Comparison of ENCODE assay signal across 8 mouse cellular contexts in genomic region chr5:110136087-110136464, GRCm38 (mm10). TPM values are rescaled to one million over a fixed set of nuclear protein-coding genes. Genes with fewer than 3 reads are reported as not detected.
DNase-seq lines count a peak whose midpoint lies in the region; ATAC-seq and TF ChIP-seq lines count a peak whose summit lies in the region.

No protein-coding gene starts in this region.

- H3K9ac ChIP-seq in heart, embryonic 12.5 days: peak overlapping the region; percentile 84
- peak overlapping the region; percentile 88 for H3K9ac ChIP-seq in forebrain, embryonic 14.5 days (ENCODE audit: low read length)
- H3K9ac ChIP-seq in liver, embryonic 16.5 days (ENCODE audit: low read depth, low read length): peak overlapping the region; percentile 90

- peak overlapping the region; percentile 64 for H3K4me3 ChIP-seq in heart, embryonic 12.5 days
- H3K4me3 ChIP-seq in E14TG2a.4 (replicated peaks; ENCODE audit: low read length): peak overlapping the region; percentile 87
- H3K4me3 ChIP-seq in forebrain, embryonic 14.5 days (ENCODE audit: low read depth, low read length): peak overlapping the region; percentile 78
- peak overlapping the region; percentile 94 for H3K4me3 ChIP-seq in liver, embryonic 16.5 days (ENCODE audit: low read depth, low read length)

- H3K4me2 ChIP-seq in heart, embryonic 12.5 days: peak overlapping the region; percentile 78
- H3K4me2 ChIP-seq in forebrain, embryonic 14.5 days (ENCODE audit: low read length): peak overlapping the region; percentile 73
- H3K4me2 ChIP-seq in liver, embryonic 16.5 days (ENCODE audit: low read depth, low read length): peak overlapping the region; percentile 81

- peaks cover 5% of the 10 kb centered on the region; the same call in 1 of the 2 replicates for H3K9me3 ChIP-seq in heart, embryonic 12.5 days (replicated peaks)
- H3K9me3 ChIP-seq in E14TG2a.4 (ENCODE audit: low read length): peaks cover 59% of the 10 kb centered on the region
- H3K9me3 ChIP-seq in forebrain, embryonic 14.5 days (replicated peaks; ENCODE audit: control insufficient read depth, low read length): 0 out of 2 replicates have a peak, but pooled peaks cover 5% of the 10 kb centered on the region
- H3K9me3 ChIP-seq in liver, embryonic 16.5 days (replicated peaks; ENCODE audit: control insufficient read depth, low read length): 0 out of 2 replicates have a peak, but pooled peaks cover 2% of the 10 kb centered on the region

- H3K27me3 ChIP-seq in heart, embryonic 12.5 days (replicated peaks): no peaks in the 10 kb centered on the region
- no peaks in the 10 kb centered on the region for H3K27me3 ChIP-seq in E14TG2a.4 (ENCODE audit: insufficient read depth, low read length)
- no peaks in the 10 kb centered on the region for H3K27me3 ChIP-seq in forebrain, embryonic 14.5 days (replicated peaks; ENCODE audit: control insufficient read depth, insufficient read depth, low read length)
- H3K27me3 ChIP-seq in liver, embryonic 16.5 days (ENCODE audit: control insufficient read depth, insufficient read depth, low read depth, low read length): no peaks in the 10 kb centered on the region

- no peak; the same call in 1 of the 2 replicates for ATAC-seq in heart, embryonic 12.5 days (ENCODE audit: insufficient number of reproducible peaks, low FRiP score)
- peak; percentile 42 for ATAC-seq in forebrain, embryonic 14.5 days
- ATAC-seq in liver, embryonic 16.5 days (ENCODE audit: low read depth): peak; percentile 3

- H3K4me1 ChIP-seq in heart, embryonic 12.5 days (replicated peaks): peaks cover 6% of the 10 kb centered on the region; the same call in 1 of the 2 replicates
- no peaks in the 10 kb centered on the region for H3K4me1 ChIP-seq in E14TG2a.4 (replicated peaks; ENCODE audit: low read depth, low read length)
- no peaks in the 10 kb centered on the region for H3K4me1 ChIP-seq in forebrain, embryonic 14.5 days (ENCODE audit: control insufficient read depth, insufficient read depth, low read length)
- peaks cover 5% of the 10 kb centered on the region for H3K4me1 ChIP-seq in liver, embryonic 16.5 days (ENCODE audit: control insufficient read depth, low read depth, low read length)

- H3K27ac ChIP-seq in heart, embryonic 12.5 days (ENCODE audit: poor library complexity, severe bottlenecking): peak overlapping the region; percentile 23; the same call in 1 of the 2 replicates
- H3K27ac ChIP-seq in forebrain, embryonic 14.5 days (ENCODE audit: low read depth, low read length): peak overlapping the region; percentile 60
- H3K27ac ChIP-seq in liver, embryonic 16.5 days (ENCODE audit: low read length): peak overlapping the region; percentile 92

- WGBS in heart, embryonic 12.5 days: 5% methylated on average over 18 of the region's 18 CpGs
- WGBS in forebrain, embryonic 14.5 days: 6% methylated on average over 18 of the region's 18 CpGs
- WGBS in liver, embryonic 16.5 days (ENCODE audit: insufficient replicate concordance): 3% methylated on average over 18 of the region's 18 CpGs

- TF ChIP-seq CTCF in E14TG2a.4 (conservative IDR thresholded peaks at IDR 0.05; ENCODE audit: low read length): no peak

- no peak for DNase-seq in heart, adult 11 months
- DNase-seq in forebrain, embryonic 14.5 days (ENCODE audit: low spot score): no peak
- no peak for DNase-seq in frontal cortex, postnatal 10 days (ENCODE audit: low spot score in 2 of 2)
- no peak for DNase-seq in adrenal gland, adult 8-10 months
- no peak for DNase-seq in cerebellum, adult 11 months

- H3K36me3 ChIP-seq in heart, embryonic 12.5 days: peaks cover 26% of the 10 kb centered on the region
- H3K36me3 ChIP-seq in E14TG2a.4 (ENCODE audit: insufficient read depth, low read length): peaks cover 5% of the 10 kb centered on the region; the same call in 1 of the 2 replicates
- peaks cover 9% of the 10 kb centered on the region for H3K36me3 ChIP-seq in forebrain, embryonic 14.5 days (ENCODE audit: control insufficient read depth, insufficient read depth, low read length)
- peaks cover 5% of the 10 kb centered on the region; the same call in 1 of the 2 replicates for H3K36me3 ChIP-seq in liver, embryonic 16.5 days (ENCODE audit: control insufficient read depth, insufficient read depth)

RNA-seq across cellular contexts. Expression of gene Chfr, which starts 0.4 kb away (rescaled TPM):
- 33.0 and 34.9 TPM in 2 replicates for polyA plus RNA-seq in heart, embryonic 12.5 days (2016; fragmentation: Nextera tagmentation; extraction: Ambion mirVana)
- 82.1 and 82.9 TPM in 2 replicates for polyA plus RNA-seq in forebrain, embryonic 14.5 days (2014; fragmentation: Nextera tagmentation; extraction: Ambion mirVana)
- polyA plus RNA-seq in liver, embryonic 16.5 days (2015; fragmentation: Nextera tagmentation; extraction: Ambion mirVana): 18.0 and 19.0 TPM in 2 replicates
- 10 to 100 TPM; 25.6 to 46.9 (median 37.0) TPM for total RNA-seq in adrenal gland, adult 8-10 months (2022)

RNA-seq across cellular contexts. Expression of gene Zfp605, which starts 26.2 kb away (rescaled TPM):
- polyA plus RNA-seq in heart, embryonic 12.5 days (2016; fragmentation: Nextera tagmentation; extraction: Ambion mirVana): 2.3 and 2.6 TPM in 2 replicates
- 15.1 and 16.9 TPM in 2 replicates for polyA plus RNA-seq in forebrain, embryonic 14.5 days (2014; fragmentation: Nextera tagmentation; extraction: Ambion mirVana)
- 0.92 and 0.99 TPM in 2 replicates for polyA plus RNA-seq in liver, embryonic 16.5 days (2015; fragmentation: Nextera tagmentation; extraction: Ambion mirVana)
- 1 to 10 TPM; 5.7 to 9.0 (median 7.7) TPM for total RNA-seq in adrenal gland, adult 8-10 months (2022)

RNA-seq across cellular contexts. Expression of gene Gtpbp6, which starts 28.1 kb away (rescaled TPM):
- polyA plus RNA-seq in heart, embryonic 12.5 days (2016; fragmentation: Nextera tagmentation; extraction: Ambion mirVana): 25.1 and 25.4 TPM in 2 replicates
- polyA plus RNA-seq in forebrain, embryonic 14.5 days (2014; fragmentation: Nextera tagmentation; extraction: Ambion mirVana): 46.5 TPM in 2 replicates
- 6.7 and 6.9 TPM in 2 replicates for polyA plus RNA-seq in liver, embryonic 16.5 days (2015; fragmentation: Nextera tagmentation; extraction: Ambion mirVana)
- 10 to 100 TPM; 58.4 to 73.9 (median 65.9) TPM for total RNA-seq in adrenal gland, adult 8-10 months (2022)

RNA-seq across cellular contexts. Expression of gene Plcxd1, which starts 36.3 kb away (rescaled TPM):
- polyA plus RNA-seq in heart, embryonic 12.5 days (2016; fragmentation: Nextera tagmentation; extraction: Ambion mirVana): 0.63 and 0.73 TPM in 2 replicates
- 0.69 and 1.1 TPM in 2 replicates for polyA plus RNA-seq in forebrain, embryonic 14.5 days (2014; fragmentation: Nextera tagmentation; extraction: Ambion mirVana)
- 0.53 and 0.64 TPM in 2 replicates for polyA plus RNA-seq in liver, embryonic 16.5 days (2015; fragmentation: Nextera tagmentation; extraction: Ambion mirVana)
- under 1 TPM in 3 of 4 experiments, not detected in 1; 0.10 to 0.83 (median 0.22) TPM for total RNA-seq in adrenal gland, adult 8-10 months (2022)

RNA-seq across cellular contexts. Expression of gene Golga3, which starts 40.4 kb away (rescaled TPM):
- polyA plus RNA-seq in heart, embryonic 12.5 days (2016; fragmentation: Nextera tagmentation; extraction: Ambion mirVana): 22.9 and 25.7 TPM in 2 replicates
- polyA plus RNA-seq in forebrain, embryonic 14.5 days (2014; fragmentation: Nextera tagmentation; extraction: Ambion mirVana): 20.0 and 29.1 TPM in 2 replicates
- 7.6 and 8.2 TPM in 2 replicates for polyA plus RNA-seq in liver, embryonic 16.5 days (2015; fragmentation: Nextera tagmentation; extraction: Ambion mirVana)
- total RNA-seq in adrenal gland, adult 8-10 months (2022): 10 to 100 TPM; 41.4 to 51.2 (median 47.0) TPM

Comparison
In these comparisons a context has a peak if more than half of its experiments do, and no peak if none do; other contexts are left out.
1. H3K27ac ChIP-seq: peak in every context shown above with its lines; median percentile 92 in liver, embryonic 16.5 days; 60 in forebrain, embryonic 14.5 days; 23 in heart, embryonic 12.5 days.